Mouse (Mus musculus): ENCODE measurements around the gene Kcnh6. TPM values are rescaled to one million over a fixed set of nuclear protein-coding genes. Genes with fewer than 3 reads are reported as not detected.

Gene Kcnh6
- polyA plus RNA-seq, 1 experiment from 2014 or later, result 0.07 TPM

DNA sequence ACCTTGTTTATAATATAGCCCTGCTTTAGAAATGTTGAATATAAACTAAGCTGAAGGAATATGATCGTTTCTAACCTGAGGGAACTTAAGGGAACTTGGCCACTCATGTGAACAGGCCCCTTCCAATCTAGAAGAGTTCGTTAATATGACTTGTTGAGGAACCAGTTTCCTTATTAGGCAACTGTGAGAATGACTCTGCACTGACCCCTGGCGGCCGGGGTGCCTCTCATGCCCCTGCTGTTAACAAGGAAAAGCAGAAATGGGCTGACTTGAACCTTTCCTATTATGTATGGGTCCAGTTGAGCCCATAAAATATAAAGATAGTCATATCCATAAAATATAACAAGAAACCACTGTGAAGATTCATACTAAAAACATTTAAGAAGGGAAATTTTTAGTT, 68.4 kb downstream of the Kcnh6 start:
- H3K27ac ChIP-seq (ENCODE audit: low read length), result no peak overlapping the region
- ATAC-seq (ENCODE audit: insufficient number of reproducible peaks, insufficient read depth, low FRiP score, low read depth), result no peak; the same call in 1 of the 2 replicates
- H3K9me3 ChIP-seq (ENCODE audit: control insufficient read depth, low read depth, low read length), result no peaks in the 10 kb centered on the region
- WGBS, result 4% methylated on average over 4 of the region's 4 CpGs
- H3K4me2 ChIP-seq (replicated peaks; ENCODE audit: low read depth, low read length), result no peak overlapping the region
- peaks cover 12% of the 10 kb centered on the region for H3K36me3 ChIP-seq (ENCODE audit: control insufficient read depth, insufficient read depth, low read length)
- no peak overlapping the region for H3K9ac ChIP-seq (replicated peaks; ENCODE audit: low read depth, low read length)
- no peak overlapping the region for H3K4me3 ChIP-seq (ENCODE audit: low read depth, low read length)
- no peaks in the 10 kb centered on the region for H3K4me1 ChIP-seq (ENCODE audit: control insufficient read depth, insufficient read depth, low read length)
- H3K27me3 ChIP-seq (ENCODE audit: control insufficient read depth, insufficient read depth, low read length), result no peaks in the 10 kb centered on the region

Other genes starting within 250 kb of the Kcnh6 start
- gene Cyb561, start 54.8 kb upstream of the Kcnh6 start, polyA plus RNA-seq (2014; fragmentation: Nextera tagmentation; extraction: Ambion mirVana), result 36.8 and 39.0 TPM in 2 replicates
- 0.72 and 0.80 TPM in 2 replicates for gene Ace, start 40.2 kb upstream of the Kcnh6 start, polyA plus RNA-seq (2014; fragmentation: Nextera tagmentation; extraction: Ambion mirVana)
- gene Ace3, start 13.4 kb upstream of the Kcnh6 start, polyA plus RNA-seq (2014; fragmentation: Nextera tagmentation; extraction: Ambion mirVana), result not detected in 2 replicates
- 61.9 and 63.0 TPM in 2 replicates for gene Dcaf7, start 28.7 kb downstream of the Kcnh6 start, polyA plus RNA-seq (2014; fragmentation: Nextera tagmentation; extraction: Ambion mirVana)
- 7.7 and 11.1 TPM in 2 replicates for gene Taco1, start 57.9 kb downstream of the Kcnh6 start, polyA plus RNA-seq (2014; fragmentation: Nextera tagmentation; extraction: Ambion mirVana)
- 20.7 and 25.8 TPM in 2 replicates for gene Map3k3, start 76.5 kb downstream of the Kcnh6 start, polyA plus RNA-seq (2014; fragmentation: Nextera tagmentation; extraction: Ambion mirVana)
- gene Gm10840, start 152.7 kb downstream of the Kcnh6 start, polyA plus RNA-seq (2014; fragmentation: Nextera tagmentation; extraction: Ambion mirVana), result not detected in 2 replicates
- 149 and 157 TPM in 2 replicates for gene Limd2, start 152.7 kb downstream of the Kcnh6 start, polyA plus RNA-seq (2014; fragmentation: Nextera tagmentation; extraction: Ambion mirVana)
- 23.2 and 27.5 TPM in 2 replicates for gene Strada, start 194.0 kb downstream of the Kcnh6 start, polyA plus RNA-seq (2014; fragmentation: Nextera tagmentation; extraction: Ambion mirVana)
- 60.2 and 68.1 TPM in 2 replicates for gene Ccdc47, start 208.2 kb downstream of the Kcnh6 start, polyA plus RNA-seq (2014; fragmentation: Nextera tagmentation; extraction: Ambion mirVana)
- 67.9 TPM in 2 replicates for gene Ddx42, start 208.8 kb downstream of the Kcnh6 start, polyA plus RNA-seq (2014; fragmentation: Nextera tagmentation; extraction: Ambion mirVana)
- gene Ftsj3, start 248.0 kb downstream of the Kcnh6 start, polyA plus RNA-seq (2014; fragmentation: Nextera tagmentation; extraction: Ambion mirVana), result 50.2 and 54.3 TPM in 2 replicates
- gene Psmc5, start 248.0 kb downstream of the Kcnh6 start, polyA plus RNA-seq (2014; fragmentation: Nextera tagmentation; extraction: Ambion mirVana), result 241 and 254 TPM in 2 replicates

Measured in stomach, embryonic 14.5 days (tissue).